Mouse (Mus musculus): ENCODE data around the gene Utp11.

- TF ChIP-seq CTCF (IDR thresholded peaks at IDR 0.05; ENCODE audit: control insufficient read depth, insufficient read depth, insufficient read length), result no peak
- TF ChIP-seq MAX (IDR thresholded peaks at IDR 0.05), result no peak
- TF ChIP-seq MYOD1 (IDR thresholded peaks at IDR 0.05; ENCODE audit: control insufficient read depth, insufficient read length, low read depth), result no peak
- TF ChIP-seq MYOG (IDR thresholded peaks at IDR 0.05; ENCODE audit: control insufficient read depth, extremely low read depth, insufficient read length), result no peak
- no peak for TF ChIP-seq CEBPB (IDR thresholded peaks at IDR 0.05; ENCODE audit: low read depth)
- TF ChIP-seq USF1 (IDR thresholded peaks at IDR 0.05; ENCODE audit: low read depth), result no peak
- TF ChIP-seq FOSL1 (IDR thresholded peaks at IDR 0.05; ENCODE audit: insufficient read depth, low read length, poor library complexity, severe bottlenecking), result no peak
Measured at GRCm38 (mm10) chr4:124683474-124683873, 9.9 kb downstream of the Utp11 start.

All from C2C12 (cell line).